Mouse (Mus musculus) CH12.LX (cell line): Measurements from ENCODE around the gene Tnik.

Experiments used
- CTCF ChIP-seq, 2 experiments: IDR thresholded peaks in 1 of 2; conservative IDR thresholded peaks in 1 of 2; 2 replicates each; pipeline ENCODE4 v1.5.1; 2011 to 2012; ENCODE audit warnings: low read depth in 2 of 2, low read length in 2 of 2, improper control_type of control experiment in 1 of 2, inconsistent platforms in 1 of 2, mild to moderate bottlenecking in 1 of 2, moderate library complexity in 1 of 2
- EP300 ChIP-seq: IDR thresholded peaks from 2 replicates; pipeline ENCODE4 v1.6.1; 2011; ENCODE audit warnings: low read length, improper control_type of control experiment
- MAFK ChIP-seq: IDR thresholded peaks from 2 replicates; pipeline ENCODE4 v1.6.1; 2011; ENCODE audit warnings: low read length, improper control_type of control experiment; ENCODE audit not compliant: insufficient replicate concordance
- MXI1 ChIP-seq: IDR thresholded peaks from 2 replicates; pipeline ENCODE4 v1.6.1; 2011; ENCODE audit warnings: mild to moderate bottlenecking, low read depth, low read length, improper control_type of control experiment
- POLR2A ChIP-seq: IDR thresholded peaks from 2 replicates; pipeline ENCODE4 v1.6.1; 2011; ENCODE audit warnings: low read depth, mild to moderate bottlenecking, improper control_type of control experiment, low read length
- TBP ChIP-seq: conservative IDR thresholded peaks from 2 replicates; pipeline ENCODE4 v1.6.1; 2011; ENCODE audit warnings: low read depth, low read length, improper control_type of control experiment
- USF1 ChIP-seq: IDR thresholded peaks from 2 replicates; pipeline ENCODE4 v1.6.1; 2014; ENCODE audit warnings: low read depth, mild to moderate bottlenecking, inconsistent platforms, low read length, improper control_type of control experiment
- ZNF384 ChIP-seq: IDR thresholded peaks from 2 replicates; pipeline ENCODE4 v1.6.1; 2012; ENCODE audit warnings: low read depth, low read length, improper control_type of control experiment, inconsistent platforms

DNA sequence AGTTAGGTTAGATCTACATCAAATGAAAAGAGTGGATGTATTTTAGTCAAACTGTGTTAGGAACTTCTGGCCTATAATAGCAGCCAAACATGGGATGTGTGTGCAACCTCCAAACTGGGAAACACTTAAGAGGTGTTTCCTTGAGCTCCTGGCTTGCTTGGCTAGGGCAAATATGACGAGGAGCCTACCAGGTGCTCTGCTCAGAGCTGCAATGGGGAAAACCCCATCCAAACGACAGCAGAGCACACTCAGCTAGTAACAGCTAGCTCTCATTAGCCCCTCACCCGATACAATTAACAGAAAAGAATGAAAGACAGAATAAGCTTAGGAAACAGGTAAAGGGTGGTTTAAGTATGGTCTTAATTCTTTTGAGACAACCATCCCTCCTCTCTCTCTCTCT lies 157.7 kb downstream of the Tnik start:
- TF ChIP-seq ZNF384: no peak
- TF ChIP-seq EP300: no peak
- TF ChIP-seq TBP: no peak
- no peak for TF ChIP-seq MXI1
- TF ChIP-seq MAFK: no peak
- no peak for TF ChIP-seq CTCF (conservative IDR thresholded peaks at IDR 0.05 in 1 of 2, IDR thresholded peaks at IDR 0.05 in 1 of 2; ENCODE audit: low read depth in 2 of 2, low read length in 2 of 2)
- TF ChIP-seq USF1: no peak
- no peak for TF ChIP-seq POLR2A
